Mouse (Mus musculus) adrenal gland, adult (tissue): Measurements from ENCODE around the gene Fitm1.

Source experiments
- DNase-seq, 2 experiments: peaks; one replicate each; pipeline ENCODE4 v3.0.0; 2022 to 2023; ENCODE audit warnings: low spot score in 1 of 2; ENCODE audit not compliant: inconsistent age in 2 of 2

Fitm1 gene

DNA sequence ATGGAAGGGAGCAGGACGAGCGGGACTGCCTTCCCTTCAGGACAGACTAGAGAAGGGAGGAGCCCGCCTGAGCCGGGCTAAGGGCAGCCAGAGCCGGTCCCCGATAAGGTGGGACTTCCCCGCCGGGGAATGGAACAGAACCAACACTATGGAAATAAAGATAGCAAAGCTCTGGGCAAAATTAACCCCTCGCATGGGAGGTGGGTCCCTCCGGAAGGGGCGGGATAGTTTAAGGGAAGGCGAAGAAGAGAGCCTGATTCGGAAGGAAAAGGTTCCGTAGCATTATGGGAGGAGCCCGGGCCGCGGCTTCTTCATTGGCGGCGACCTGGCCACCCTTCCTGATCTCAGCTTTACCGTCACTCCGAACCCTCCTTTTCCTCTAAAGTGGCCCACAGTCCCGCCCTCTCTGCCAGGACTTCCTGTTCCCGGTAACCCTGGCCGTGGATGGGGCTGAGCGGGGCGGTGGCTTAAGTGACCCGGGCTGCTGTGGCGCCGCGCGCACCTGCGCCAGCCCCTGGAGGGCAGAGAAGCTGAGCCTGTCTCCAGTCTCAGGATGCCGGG lies 16.0 kb downstream of the Fitm1 start, which contains the start of gene Rnf31:
Gene Rnf31, plus strand, starts transcription at position 378 of the 561 bp plus-strand sequence.
- peak; percentile 96 to 98 for DNase-seq

DNA sequence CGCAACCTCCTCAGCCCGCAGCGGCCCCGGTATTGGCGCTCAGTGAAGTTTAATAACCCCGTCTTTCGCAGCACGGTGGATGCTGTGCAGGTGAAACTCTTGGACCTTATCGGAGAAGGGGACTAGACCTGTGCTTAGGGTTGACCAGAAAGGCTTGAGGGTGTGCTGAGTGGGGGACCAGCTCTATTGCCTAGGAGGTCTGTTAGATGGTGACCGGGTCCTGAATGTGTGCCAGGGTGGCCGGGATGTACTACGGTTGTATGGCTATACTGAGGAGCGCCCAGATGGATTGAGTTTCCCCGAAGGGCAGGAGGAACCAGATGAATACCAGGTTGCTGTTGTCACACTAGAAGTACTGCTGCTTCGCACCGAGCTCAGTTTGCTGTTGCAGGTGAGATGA lies 16.8 kb downstream of the Fitm1 start:
- peak in 1 of 2 experiments; percentile 50 for DNase-seq

DNA sequence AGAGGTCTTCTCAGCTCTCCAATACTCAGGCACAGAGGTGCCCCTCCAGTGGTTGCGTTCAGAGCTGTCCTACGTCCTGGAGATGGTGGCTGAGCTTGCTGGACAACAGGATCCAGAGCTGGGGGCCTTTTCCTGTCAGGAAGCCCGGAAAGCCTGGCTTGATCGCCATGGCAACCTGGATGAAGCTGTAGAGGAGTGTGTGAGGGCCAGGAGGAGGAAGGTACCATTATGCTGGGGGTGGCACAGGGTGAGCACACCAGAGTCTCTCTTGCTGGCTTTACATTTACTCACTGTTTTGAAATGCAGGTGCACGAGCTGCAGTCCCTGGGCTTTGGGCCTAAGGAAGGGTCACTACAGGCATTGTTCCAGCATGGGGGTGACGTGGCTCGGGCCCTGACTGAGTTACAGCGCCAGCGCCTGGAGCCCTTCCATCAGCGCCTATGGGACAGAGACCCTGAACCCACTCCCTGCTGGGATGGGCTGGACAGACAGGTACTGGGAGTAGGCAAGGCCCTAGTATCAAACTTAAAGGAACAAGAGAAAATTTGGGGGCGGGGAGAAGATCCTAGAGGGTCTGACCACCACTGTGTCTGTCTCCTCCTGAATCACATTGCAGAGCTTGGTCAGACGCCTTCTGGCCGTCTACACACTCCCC lies 20.7 kb downstream of the Fitm1 start:
- no peak for DNase-seq

DNA sequence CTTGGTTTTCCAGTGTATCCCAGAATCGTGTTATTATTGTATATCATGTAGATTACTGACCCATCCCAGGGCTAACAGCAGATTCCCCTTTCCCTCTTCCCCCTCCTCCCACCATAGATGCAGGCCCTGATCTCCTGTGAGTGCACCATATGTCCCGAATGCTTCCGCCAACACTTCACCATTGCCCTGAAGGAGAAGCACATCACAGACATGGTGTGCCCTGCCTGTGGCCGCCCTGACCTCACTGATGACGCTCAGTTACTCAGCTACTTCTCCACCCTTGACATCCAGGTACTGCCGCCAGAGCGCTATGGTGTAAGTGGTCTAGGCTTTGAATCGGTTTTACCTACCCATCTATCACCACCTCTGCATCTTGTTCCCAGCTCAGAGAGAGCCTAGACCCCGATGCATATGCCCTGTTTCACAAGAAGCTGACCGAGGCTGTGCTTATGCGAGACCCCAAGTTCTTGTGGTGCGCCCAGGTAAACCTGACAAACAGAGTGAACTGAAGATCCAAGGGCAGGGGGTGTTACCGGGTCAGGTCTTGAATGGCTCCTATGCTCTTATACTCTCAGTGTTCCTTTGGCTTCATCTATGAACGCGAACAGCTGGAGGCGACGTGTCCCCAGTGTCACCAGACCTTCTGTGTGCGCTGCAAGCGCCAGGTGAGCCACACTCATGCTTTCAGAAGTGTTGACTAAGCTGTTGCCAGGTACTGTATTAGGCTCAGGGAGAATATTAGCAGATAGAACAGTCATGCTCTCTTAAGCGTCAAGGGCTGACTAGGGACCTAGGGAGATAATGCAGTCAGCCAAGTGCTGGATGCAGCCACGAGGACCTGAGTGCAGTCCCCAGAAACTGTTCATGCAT lies 23.3 kb downstream of the Fitm1 start:
- DNase-seq = no peak

DNA sequence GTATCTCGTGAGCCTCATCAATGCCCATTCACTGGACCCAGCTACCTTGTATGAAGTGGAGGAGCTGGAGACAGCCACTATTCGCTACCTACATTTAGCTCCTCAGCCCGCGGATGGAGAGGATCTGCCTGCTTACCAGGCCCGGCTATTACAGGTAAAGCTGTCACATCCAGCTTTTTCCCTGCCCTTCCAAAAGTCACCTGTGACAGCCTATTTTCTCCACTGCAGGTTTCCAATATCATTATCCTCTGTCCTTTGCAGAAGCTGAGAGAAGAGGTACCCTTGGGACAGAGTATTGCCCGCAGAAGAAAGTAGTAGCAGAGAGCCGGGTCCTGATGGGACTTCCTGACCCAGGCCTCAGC lies 27.8 kb downstream of the Fitm1 start, which contains the start of gene Irf9:
Gene Irf9, plus strand, starts transcription at position 301 of the 362 bp plus-strand sequence.
- DNase-seq = no peak

- DNase-seq = peak; percentile 95 to 98
Measured at GRCm38 (mm10) chr14:55603633-55604576, 28.5 kb downstream of the Fitm1 start.

- peak in 1 of 2 experiments; percentile 56 for DNase-seq
Measured at GRCm38 (mm10) chr14:55604823-55605222, 29.4 kb downstream of the Fitm1 start.

DNA sequence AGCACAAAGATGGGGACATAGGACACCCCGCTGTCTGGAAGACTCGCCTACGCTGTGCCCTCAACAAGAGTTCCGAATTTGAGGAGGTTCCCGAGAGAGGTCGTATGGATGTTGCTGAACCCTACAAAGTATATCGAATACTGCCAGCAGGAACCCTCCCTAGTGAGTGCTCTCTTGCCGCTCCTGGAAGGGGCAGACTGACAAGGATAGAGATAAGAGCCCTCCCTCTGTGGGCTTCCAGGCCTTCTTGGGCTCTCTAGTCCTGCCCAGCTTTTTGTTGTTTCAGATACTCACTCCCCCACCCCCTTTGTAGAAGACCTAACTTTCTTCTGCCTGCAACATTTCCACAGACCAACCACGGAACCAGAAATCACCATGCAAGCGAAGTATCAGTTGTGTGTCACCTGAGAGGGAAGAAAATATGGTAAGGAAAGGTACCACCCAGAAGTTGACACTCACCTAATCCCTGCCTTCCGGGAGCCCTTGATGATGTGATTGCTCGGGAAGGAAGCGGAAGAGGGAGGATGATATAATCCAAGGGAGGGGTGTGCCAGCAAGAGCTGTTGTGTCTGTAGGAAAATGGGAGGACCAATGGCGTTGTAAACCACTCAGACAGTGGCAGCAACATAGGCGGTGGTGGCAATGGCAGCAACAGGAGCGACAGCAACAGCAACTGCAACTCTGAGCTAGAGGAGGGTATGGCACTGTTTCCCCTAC lies 30.5 kb downstream of the Fitm1 start:
- no peak for DNase-seq

DNA sequence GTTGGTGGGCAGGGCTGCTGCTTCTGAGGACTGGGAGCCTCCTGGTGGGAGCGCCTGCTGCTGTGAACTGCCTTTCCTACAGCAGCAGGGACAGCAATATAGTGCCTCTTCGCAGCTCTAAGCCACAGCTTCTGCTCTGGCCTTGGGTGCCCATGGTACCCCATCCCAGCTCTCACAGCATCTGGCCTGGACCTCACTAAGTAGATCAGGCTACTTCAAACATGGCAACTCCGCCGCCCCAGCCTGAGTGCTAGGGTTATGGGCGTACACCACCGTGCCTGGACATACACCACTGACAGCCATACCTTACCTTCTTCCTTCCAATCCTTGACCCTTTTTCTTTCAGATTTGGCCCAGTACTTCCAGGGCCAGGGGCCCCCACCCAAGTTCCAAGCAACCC lies 32.9 kb downstream of the Fitm1 start:
- no peak for DNase-seq

DNA sequence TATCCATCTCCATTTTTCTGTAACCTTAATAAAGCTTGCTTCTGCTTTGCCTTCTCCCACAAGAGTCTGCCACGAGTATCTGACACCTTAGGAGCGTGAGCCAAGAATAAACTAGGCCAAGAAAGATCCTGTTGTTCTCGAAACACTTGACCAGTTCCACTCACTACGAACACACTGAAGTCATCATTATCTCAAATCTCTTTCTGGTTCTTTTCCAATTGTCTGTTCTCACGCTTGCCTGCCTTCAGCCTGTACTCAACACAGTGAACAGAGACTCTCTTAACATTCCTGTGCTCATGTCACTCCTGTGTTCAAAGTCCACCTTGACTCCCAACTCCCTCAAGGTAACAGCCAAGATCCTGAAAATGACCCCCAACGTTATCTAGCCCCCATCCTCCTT lies 37.9 kb downstream of the Fitm1 start:
- no peak for DNase-seq

DNA sequence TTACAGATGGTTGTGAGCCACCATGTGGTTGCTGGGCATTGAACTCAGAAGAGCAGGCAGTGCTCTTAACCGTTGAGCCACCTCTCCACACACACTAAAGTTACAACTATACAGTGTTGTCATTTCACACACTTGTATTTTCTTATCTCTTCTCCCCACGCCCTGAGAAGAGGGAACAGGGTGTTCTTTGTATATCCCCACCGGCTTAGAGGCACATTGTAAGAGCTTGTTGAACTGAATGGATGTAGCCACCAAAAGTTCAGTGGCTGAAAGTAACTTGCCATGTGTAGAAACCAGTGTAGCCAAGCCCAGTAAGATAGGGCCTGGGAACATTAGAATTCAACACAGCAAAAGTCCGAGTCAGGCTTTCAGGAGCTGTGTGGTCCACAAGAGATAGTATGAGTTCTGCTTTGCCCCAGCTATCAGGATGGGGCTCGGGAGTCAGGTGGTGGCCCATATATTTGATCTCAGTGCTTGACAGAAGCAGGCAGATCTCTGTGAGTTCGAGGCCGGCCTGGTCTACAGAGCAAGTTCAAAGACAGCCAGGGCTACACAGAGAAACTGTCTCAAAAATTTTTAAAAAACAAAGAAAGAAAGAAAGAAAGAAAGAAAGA lies 39.3 kb downstream of the Fitm1 start:
- DNase-seq = no peak

- no peak for DNase-seq
Measured at GRCm38 (mm10) chr14:55615876-55616275, 40.5 kb downstream of the Fitm1 start.

DNA sequence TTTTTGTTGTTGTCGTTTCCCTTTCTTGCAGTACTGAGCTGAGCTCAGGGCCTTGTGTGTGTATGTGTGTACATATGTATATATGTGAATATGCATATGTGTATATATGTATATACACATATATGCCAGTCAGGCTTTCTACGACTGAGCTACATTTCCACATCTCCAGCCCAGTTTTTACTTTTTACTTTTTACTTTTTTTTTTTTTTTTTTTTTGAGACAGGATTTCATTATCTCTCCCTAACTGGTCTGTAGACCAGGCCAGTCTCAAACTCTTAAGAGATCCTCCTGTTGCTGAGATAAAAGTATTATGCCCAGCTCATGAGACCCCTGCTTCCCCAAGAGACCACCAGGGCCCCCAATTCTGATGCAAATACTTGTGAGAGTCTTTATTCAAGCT lies 41.4 kb downstream of the Fitm1 start:
- DNase-seq = no peak

GRCm38 (mm10) chr14:55617822-55618221 lies 42.4 kb downstream of the Fitm1 start, which contains the start of gene Rec8:
Gene Rec8 (plus strand): TSS chr14:55618037.
- DNase-seq = peak; percentile 61 to 69

DNA sequence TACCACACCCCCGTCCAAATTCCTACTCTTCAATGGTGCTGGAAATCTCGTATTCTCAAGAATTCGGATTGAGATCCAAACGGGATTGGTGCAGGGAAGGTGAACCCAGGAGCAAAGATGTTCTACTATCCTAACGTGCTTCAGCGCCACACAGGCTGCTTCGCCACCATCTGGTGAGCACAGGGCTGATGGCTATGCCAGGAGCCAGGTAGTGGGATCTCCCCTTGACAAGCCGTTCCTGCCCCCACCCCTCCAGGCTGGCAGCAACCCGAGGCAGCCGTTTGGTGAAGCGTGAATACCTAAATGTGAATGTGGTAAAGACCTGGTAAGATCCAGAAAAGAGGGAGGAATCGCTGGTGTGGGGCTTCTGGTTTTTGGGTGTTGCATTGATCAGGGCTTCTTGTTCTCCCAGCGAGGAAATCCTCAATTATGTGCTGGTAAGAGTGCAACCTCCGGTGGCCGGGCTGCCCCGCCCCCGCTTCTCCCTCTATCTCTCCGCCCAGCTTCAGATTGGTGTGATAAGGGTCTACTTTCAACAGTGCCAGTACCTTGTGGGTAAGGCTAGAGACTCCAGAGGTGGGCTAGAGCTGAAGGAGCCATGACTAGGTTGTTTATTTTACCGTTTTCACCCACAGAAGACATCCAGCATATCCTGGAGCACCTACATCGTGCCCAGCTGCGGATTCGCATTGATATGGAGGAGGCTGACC lies 43.2 kb downstream of the Fitm1 start:
- DNase-seq = no peak
